Mouse (Mus musculus): ENCODE measurements around the gene Jph4. TPM values are rescaled to one million over a fixed set of nuclear protein-coding genes. Genes with fewer than 3 reads are reported as not detected.
A peak's percentile ranks its signal among the peaks of the same experiment; 100 is the strongest.

Jph4 gene
- polyA plus RNA-seq, 1 experiment from 2014 or later = 2.1 TPM

DNA sequence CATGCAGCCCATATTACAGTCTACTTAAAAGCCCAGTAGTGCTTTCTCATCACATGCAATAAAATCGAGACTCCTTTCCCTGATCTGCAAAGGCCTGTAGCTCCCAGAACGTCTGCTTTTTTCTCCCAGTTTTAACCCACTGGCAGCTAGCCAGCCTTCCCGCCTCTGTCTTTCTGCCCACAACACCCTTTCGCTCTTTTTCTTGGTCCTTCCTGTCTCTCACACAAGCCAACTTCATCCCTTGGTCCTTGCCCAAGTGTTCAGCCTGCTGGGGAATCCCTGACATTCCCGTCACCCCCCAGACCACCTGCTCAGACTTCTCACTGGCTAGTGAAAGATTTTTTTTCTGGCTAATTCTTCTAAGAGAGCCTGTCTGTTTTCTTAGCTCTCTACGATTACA is 40.5 kb downstream of the Jph4 start:
- ATAC-seq (ENCODE audit: insufficient read depth, low FRiP score, low read depth) = no peak
- H3K36me3 ChIP-seq = no peaks in the 10 kb centered on the region
- no peak overlapping the region for H3K4me3 ChIP-seq (replicated peaks)
- no peak overlapping the region for H3K9ac ChIP-seq
- no peak overlapping the region for H3K27ac ChIP-seq
- peaks cover 29% of the 10 kb centered on the region for H3K4me1 ChIP-seq
- H3K9me3 ChIP-seq = no peaks in the 10 kb centered on the region
- 48% methylated on average over 6 of the region's 6 CpGs for WGBS
- H3K4me2 ChIP-seq = no peak overlapping the region
- H3K27me3 ChIP-seq (replicated peaks) = no peaks in the 10 kb centered on the region

GRCm38 (mm10) chr14:55074416-55074815 is 42.3 kb downstream of the Jph4 start:
- Histone ChIP-seq H3K27me3 (replicated peaks) (no peaks in the 10 kb centered on the region), H3K4me3 (replicated peaks) (no peak overlapping the region), H3K4me2 (no peak overlapping the region), H3K9me3 (no peaks in the 10 kb centered on the region), H3K36me3 (no peaks in the 10 kb centered on the region), H3K27ac (no peak overlapping the region), H3K9ac (no peak overlapping the region), H3K4me1 (peaks cover 22% of the 10 kb centered on the region)
- no peak for ATAC-seq (ENCODE audit: insufficient read depth, low FRiP score, low read depth)
- WGBS = 90% methylated on average over 12 of the region's 12 CpGs

GRCm38 (mm10) chr14:55071756-55072155 is 45.0 kb downstream of the Jph4 start:
- H3K27ac ChIP-seq = no peak overlapping the region
- ATAC-seq (ENCODE audit: insufficient read depth, low FRiP score, low read depth) = no peak
- no peaks in the 10 kb centered on the region for H3K9me3 ChIP-seq
- H3K9ac ChIP-seq = no peak overlapping the region
- no peaks in the 10 kb centered on the region for H3K27me3 ChIP-seq (replicated peaks)
- WGBS = 24% methylated on average over 19 of the region's 19 CpGs
- H3K4me1 ChIP-seq = peaks cover 11% of the 10 kb centered on the region; the same call in 1 of the 2 replicates
- H3K36me3 ChIP-seq = no peaks in the 10 kb centered on the region
- H3K4me3 ChIP-seq (replicated peaks) = no peak overlapping the region
- peak overlapping the region; percentile 42 for H3K4me2 ChIP-seq

DNA sequence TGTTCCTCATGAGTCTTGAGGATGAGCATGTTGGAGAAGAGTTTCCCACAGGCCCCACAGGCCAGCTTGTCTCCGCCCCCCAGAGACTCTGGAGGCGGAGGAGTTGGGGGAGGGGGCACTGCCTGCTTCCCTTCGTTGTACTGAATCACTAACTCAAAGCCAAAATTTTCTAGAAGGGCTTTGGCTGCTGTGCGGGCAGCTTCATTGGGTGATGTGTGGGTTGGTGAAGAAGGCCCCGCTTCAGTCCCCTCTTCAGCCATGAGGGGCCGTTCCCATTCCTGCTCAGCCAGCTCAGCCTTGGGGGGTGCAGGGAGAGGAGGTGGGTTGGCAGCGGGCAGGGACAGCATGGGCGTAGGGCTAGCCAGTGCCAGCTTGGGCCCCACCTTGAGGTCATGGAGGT is 50.7 kb downstream of the Jph4 start:
- Histone ChIP-seq H3K9me3 (no peaks in the 10 kb centered on the region), H3K4me1 (peaks cover 7% of the 10 kb centered on the region), H3K36me3 (no peaks in the 10 kb centered on the region), H3K4me2 (no peak overlapping the region), H3K4me3 (replicated peaks) (no peak overlapping the region), H3K9ac (no peak overlapping the region), H3K27me3 (replicated peaks) (no peaks in the 10 kb centered on the region), H3K27ac (no peak overlapping the region)
- 89% methylated on average over 8 of the region's 8 CpGs for WGBS
- no peak for ATAC-seq (ENCODE audit: insufficient read depth, low FRiP score, low read depth)

DNA sequence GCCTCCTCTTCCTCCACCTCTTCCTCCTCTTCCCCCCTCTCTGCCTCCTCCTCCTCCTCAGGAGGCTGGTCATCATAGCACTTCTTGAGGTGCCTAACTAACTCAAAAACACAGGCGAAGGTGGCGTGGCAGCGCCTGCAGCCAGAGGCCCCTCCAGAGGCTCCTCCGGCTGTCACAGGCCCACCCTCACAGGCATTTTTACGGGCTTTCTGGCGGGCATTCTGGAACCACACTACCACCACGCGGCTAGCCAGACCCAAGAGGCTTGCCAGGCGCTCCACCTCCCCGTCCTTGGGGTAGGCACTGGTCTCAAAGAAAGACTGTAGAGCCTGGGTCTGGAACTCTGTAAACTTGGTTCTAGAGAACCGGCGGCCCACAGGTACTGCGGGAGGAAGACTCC is 51.3 kb downstream of the Jph4 start:
- Histone ChIP-seq H3K36me3 (no peaks in the 10 kb centered on the region), H3K4me3 (replicated peaks) (no peak overlapping the region), H3K9ac (no peak overlapping the region), H3K27ac (no peak overlapping the region), H3K9me3 (no peaks in the 10 kb centered on the region), H3K4me1 (peaks cover 9% of the 10 kb centered on the region), H3K4me2 (no peak overlapping the region), H3K27me3 (replicated peaks) (no peaks in the 10 kb centered on the region)
- no peak for ATAC-seq (ENCODE audit: insufficient read depth, low FRiP score, low read depth)
- WGBS = 87% methylated on average over 13 of the region's 13 CpGs

- no peak overlapping the region for H3K4me2 ChIP-seq
- no peak overlapping the region for H3K27ac ChIP-seq
- no peak overlapping the region for H3K9ac ChIP-seq
- no peaks in the 10 kb centered on the region for H3K9me3 ChIP-seq
- no peaks in the 10 kb centered on the region for H3K36me3 ChIP-seq
- no peak overlapping the region for H3K4me3 ChIP-seq (replicated peaks)
- 75% methylated on average over 35 of the region's 35 CpGs for WGBS
- H3K4me1 ChIP-seq = peaks cover 9% of the 10 kb centered on the region
- H3K27me3 ChIP-seq (replicated peaks) = no peaks in the 10 kb centered on the region
- ATAC-seq (ENCODE audit: insufficient read depth, low FRiP score, low read depth) = no peak
Measured at GRCm38 (mm10) chr14:55064481-55065370, 52.0 kb downstream of the Jph4 start.

DNA sequence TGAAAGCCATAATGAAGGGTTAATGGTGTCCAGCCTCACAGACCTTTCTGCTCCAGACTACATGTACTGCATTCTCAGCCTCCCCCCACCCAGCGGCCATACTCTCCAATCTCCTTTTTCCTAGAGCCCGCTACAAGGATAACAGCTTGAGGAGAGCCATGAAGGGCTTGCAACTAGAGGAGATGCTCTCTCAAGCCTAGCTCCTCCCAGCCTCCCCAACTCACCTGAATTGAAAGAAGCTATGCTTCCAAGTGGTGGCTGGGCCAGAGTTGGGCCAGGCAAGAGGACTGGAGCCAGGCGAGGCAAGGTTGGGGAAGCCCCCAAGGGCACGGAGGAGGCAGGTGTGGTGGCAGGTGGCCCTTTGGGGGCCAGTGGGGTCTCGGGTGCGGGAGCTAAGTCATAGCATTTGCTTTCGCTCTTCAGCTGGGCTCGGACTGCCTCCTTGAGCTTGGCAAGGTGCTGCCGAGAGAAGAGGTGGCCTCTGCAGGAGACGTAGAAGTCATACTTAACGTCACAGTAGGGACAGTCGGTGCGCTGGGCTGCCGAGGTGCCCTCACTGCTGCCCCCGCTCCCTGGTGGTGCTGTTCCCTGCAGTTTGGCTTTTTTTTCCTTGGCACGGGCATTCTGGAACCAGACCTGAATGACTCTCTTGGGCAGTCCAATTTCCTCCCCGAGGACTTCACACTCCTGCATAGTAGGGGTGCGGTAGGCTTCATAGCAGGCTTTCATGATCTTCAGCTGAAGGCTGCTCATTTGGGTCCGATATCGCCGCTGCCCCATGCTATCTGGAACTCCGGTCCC is 53.0 kb downstream of the Jph4 start:
- Histone ChIP-seq H3K36me3 (no peaks in the 10 kb centered on the region), H3K9me3 (no peaks in the 10 kb centered on the region), H3K4me3 (replicated peaks) (no peak overlapping the region), H3K4me1 (peaks cover 9% of the 10 kb centered on the region), H3K27ac (no peak overlapping the region), H3K4me2 (no peak overlapping the region), H3K9ac (no peak overlapping the region), H3K27me3 (replicated peaks) (no peaks in the 10 kb centered on the region)
- ATAC-seq (ENCODE audit: insufficient read depth, low FRiP score, low read depth) = no peak
- 82% methylated on average over 22 of the region's 22 CpGs for WGBS

GRCm38 (mm10) chr14:55063117-55063516 is 53.6 kb downstream of the Jph4 start:
- H3K4me3 ChIP-seq (replicated peaks) = no peak overlapping the region
- H3K4me1 ChIP-seq = peaks cover 9% of the 10 kb centered on the region
- H3K4me2 ChIP-seq = peak overlapping the region; percentile 39
- ATAC-seq (ENCODE audit: insufficient read depth, low FRiP score, low read depth) = no peak
- H3K9me3 ChIP-seq = no peaks in the 10 kb centered on the region
- H3K27ac ChIP-seq = no peak overlapping the region
- 85% methylated on average over 5 of the region's 5 CpGs for WGBS
- no peaks in the 10 kb centered on the region for H3K36me3 ChIP-seq
- no peak overlapping the region for H3K9ac ChIP-seq
- H3K27me3 ChIP-seq (replicated peaks) = no peaks in the 10 kb centered on the region

DNA sequence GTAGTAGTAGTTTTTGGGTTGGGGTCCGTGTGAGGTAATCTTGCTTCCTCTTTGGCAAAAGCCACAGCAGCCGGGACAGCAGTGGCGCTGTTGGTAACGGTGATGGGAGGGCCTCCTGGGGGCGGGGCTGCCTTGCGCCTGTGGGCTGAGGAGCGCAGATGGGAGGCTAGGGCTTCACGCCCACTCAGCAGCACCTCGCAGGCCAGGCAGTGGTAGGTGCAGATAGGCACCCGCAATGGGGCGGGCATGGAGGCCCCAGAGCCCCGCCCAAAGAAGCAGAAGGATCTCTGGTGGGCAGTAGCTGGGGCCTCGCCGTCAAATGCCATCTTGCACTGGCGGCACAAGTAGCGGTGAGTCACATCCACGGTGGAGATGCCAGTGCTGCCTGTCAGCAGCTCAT is 54.1 kb downstream of the Jph4 start:
- Histone ChIP-seq H3K27ac (no peak overlapping the region), H3K36me3 (no peaks in the 10 kb centered on the region), H3K9me3 (no peaks in the 10 kb centered on the region), H3K27me3 (replicated peaks) (no peaks in the 10 kb centered on the region), H3K4me3 (replicated peaks) (no peak overlapping the region), H3K9ac (no peak overlapping the region), H3K4me1 (peaks cover 9% of the 10 kb centered on the region), H3K4me2 (peak overlapping the region; percentile 39)
- peak; percentile 91 for ATAC-seq (ENCODE audit: insufficient read depth, low FRiP score, low read depth)
- 14% methylated on average over 17 of the region's 17 CpGs for WGBS

DNA sequence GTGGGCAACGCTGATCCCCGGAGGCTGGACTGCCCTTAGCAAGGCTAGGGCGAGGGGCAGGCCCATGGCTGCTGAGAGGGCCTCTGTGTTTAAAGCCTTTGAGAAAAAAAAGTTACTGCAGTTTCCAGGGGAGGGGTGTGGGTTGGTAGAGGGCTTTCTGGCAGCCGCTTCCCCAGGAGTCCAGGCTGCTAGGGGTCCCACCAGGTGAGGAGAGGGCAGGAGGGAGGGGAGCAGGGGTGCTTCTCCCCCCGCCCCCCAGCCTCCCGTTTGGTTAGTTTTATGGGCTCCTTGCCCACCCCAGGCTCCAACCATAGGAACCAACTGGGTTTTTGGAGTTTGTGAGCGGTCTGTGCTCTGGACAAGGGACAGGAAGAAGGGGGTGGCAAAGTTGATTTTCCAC is 54.9 kb downstream of the Jph4 start:
- ATAC-seq (ENCODE audit: insufficient read depth, low FRiP score, low read depth) = no peak
- no peaks in the 10 kb centered on the region for H3K36me3 ChIP-seq
- WGBS = 42% methylated on average over 7 of the region's 7 CpGs
- H3K9me3 ChIP-seq = no peaks in the 10 kb centered on the region
- peak overlapping the region; percentile 39; the same call in 1 of the 2 replicates for H3K4me2 ChIP-seq
- no peaks in the 10 kb centered on the region for H3K27me3 ChIP-seq (replicated peaks)
- H3K4me1 ChIP-seq = peaks cover 9% of the 10 kb centered on the region
- H3K4me3 ChIP-seq (replicated peaks) = no peak overlapping the region
- no peak overlapping the region for H3K27ac ChIP-seq
- no peak overlapping the region for H3K9ac ChIP-seq

DNA sequence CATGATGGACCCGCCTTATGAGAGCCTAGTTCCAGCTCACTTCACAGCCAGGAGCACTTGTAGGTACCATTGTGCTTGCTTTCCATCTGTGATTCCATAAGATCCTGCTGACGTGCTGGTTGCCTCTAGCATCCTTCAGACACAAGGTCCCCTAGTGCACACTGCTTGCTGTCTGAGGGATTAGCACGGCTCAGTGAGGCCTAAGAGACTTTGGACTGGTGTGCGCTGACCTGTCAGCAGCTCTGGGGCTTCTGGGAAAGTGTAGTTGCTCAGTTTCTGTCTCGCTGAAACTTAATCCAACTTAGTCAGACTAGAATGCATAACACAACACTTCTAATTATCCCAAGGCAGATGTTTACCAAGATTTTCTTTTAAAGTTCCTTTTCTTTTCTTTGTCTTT is 56.8 kb downstream of the Jph4 start:
- Histone ChIP-seq H3K27me3 (replicated peaks) (no peaks in the 10 kb centered on the region), H3K4me1 (peaks cover 9% of the 10 kb centered on the region), H3K9me3 (no peaks in the 10 kb centered on the region), H3K27ac (no peak overlapping the region), H3K4me3 (replicated peaks) (no peak overlapping the region), H3K9ac (no peak overlapping the region), H3K36me3 (no peaks in the 10 kb centered on the region), H3K4me2 (no peak overlapping the region)
- 69% methylated on average over 5 of the region's 5 CpGs for WGBS
- ATAC-seq (ENCODE audit: insufficient read depth, low FRiP score, low read depth) = no peak

DNA sequence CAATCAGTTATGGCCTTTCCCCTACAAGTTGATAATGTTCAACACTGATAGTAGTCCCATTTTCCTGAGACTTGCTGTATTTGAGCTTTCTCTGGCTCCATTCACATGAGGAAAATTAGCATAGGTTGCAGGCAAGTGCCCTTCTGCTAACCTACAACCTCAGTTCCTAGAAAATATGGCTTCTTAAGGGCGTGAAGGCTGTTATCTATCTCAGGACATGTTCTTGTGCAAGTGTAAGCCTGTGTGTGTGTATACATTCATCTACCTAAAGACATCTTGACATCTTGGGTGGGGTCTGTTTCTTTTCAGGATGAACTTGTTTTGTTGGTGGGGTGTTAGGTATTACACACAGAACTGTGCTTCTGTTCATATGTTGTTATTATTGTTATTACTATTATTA is 57.7 kb downstream of the Jph4 start:
- Histone ChIP-seq H3K4me1 (peaks cover 9% of the 10 kb centered on the region), H3K4me3 (replicated peaks) (no peak overlapping the region), H3K4me2 (no peak overlapping the region), H3K9ac (no peak overlapping the region), H3K27me3 (replicated peaks) (no peaks in the 10 kb centered on the region), H3K9me3 (no peaks in the 10 kb centered on the region), H3K36me3 (no peaks in the 10 kb centered on the region), H3K27ac (no peak overlapping the region)
- no peak for ATAC-seq (ENCODE audit: insufficient read depth, low FRiP score, low read depth)
- WGBS = 47% methylated on average over 1 of the region's 1 CpGs
